Mouse (Mus musculus) hindbrain, embryonic 14.5 days (tissue): ENCODE results near the gene Ankrd22. TPM values are rescaled to one million over a fixed set of nuclear protein-coding genes. Genes with fewer than 3 reads are reported as not detected.
A peak's percentile ranks its signal among the peaks of the same experiment; 100 is the strongest.

Source experiments
- ATAC-seq: fragments of 200-750 bp; cut with Nextera tagmentation; 2 replicates; pipeline ENCODE4 v1.8.0; 2017; ENCODE audit warnings: moderate number of reproducible peaks, mild to moderate bottlenecking, moderate TSS enrichment, moderate library complexity; ENCODE audit not compliant: low FRiP score
- DNase-seq: peaks from one replicate; pipeline ENCODE4 v3.0.0-alpha.2; 2015; ENCODE audit warnings: low spot score
- H3K27ac ChIP-seq: fragments of 300-500 bp; sonication (generic); 2 replicates; pipeline ENCODE4 v1.5.1; 2014; ENCODE audit warnings: mild to moderate bottlenecking, moderate library complexity
- H3K27me3 ChIP-seq: fragments of 300-500 bp; sonication (generic); 2 replicates; pipeline ENCODE4 v1.6.1; 2014; ENCODE audit warnings: mild to moderate bottlenecking, low read length, mixed read lengths; ENCODE audit not compliant: control insufficient read depth, insufficient read depth
- H3K36me3 ChIP-seq: fragments of 300-500 bp; sonication (generic); replicated peaks from 2 replicates; pipeline ENCODE4 v1.6.1; 2014; ENCODE audit not compliant: control insufficient read depth, insufficient read depth
- H3K4me1 ChIP-seq: fragments of 300-500 bp; sonication (generic); replicated peaks from 2 replicates; pipeline ENCODE4 v1.6.1; 2014; ENCODE audit warnings: antibody characterized with exemption, low read length, mixed read lengths; ENCODE audit not compliant: control insufficient read depth, insufficient read depth
- H3K4me2 ChIP-seq: fragments of 300-500 bp; sonication (generic); replicated peaks from 2 replicates; pipeline ENCODE4 v1.6.1; 2014; ENCODE audit warnings: mild to moderate bottlenecking, moderate library complexity
- H3K4me3 ChIP-seq: fragments of 300-500 bp; sonication (generic); replicated peaks from 2 replicates; pipeline ENCODE4 v1.5.1; 2014; ENCODE audit warnings: mild to moderate bottlenecking, low read length
- H3K9ac ChIP-seq: fragments of 300-500 bp; sonication (generic); 2 replicates; pipeline ENCODE4 v1.6.1; 2014
- H3K9me3 ChIP-seq: fragments of 300-500 bp; sonication (generic); 2 replicates; pipeline ENCODE4 v1.6.1; 2016; ENCODE audit warnings: low read length; ENCODE audit not compliant: control insufficient read depth
- WGBS: fragments of 180-500 bp; shearing (Covaris S2); extraction: QIAGEN DNeasy Blood & Tissue Kit; methylation state at CpG from one replicate; pipeline ENCODE4 v1.1.7; 2014; 5-methylcytosine and 5-hydroxymethylcytosine counted together
- polyA plus RNA-seq: library from polyadenylated mRNA; unstranded; fragments of >200 nt; fragmentation: Nextera tagmentation; extraction: Ambion mirVana; gene quantifications from 2 replicates; pipeline ENCODE4 v1.2.1, GENCODE M21; 2014

Ankrd22 gene
- polyA plus RNA-seq, 1 experiment from 2014 or later = not detected

DNA sequence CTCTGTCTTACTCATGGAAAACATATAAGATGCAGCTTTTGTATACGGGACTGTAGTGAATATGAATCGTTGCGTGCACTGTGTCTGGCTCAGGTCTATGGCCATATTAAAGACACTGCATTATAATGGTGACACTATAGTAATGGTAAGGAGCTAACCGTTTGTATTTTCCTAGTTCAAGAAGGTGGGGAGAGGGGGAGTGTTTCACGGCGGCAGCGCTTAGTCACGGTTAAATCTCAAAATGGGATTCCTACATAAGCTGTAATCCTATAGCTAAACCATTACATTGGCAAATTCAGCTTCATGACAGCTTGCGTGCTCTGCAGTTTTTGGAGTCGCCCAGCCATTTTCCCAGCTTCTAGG lies 25.8 kb upstream of the Ankrd22 start:
- 21% methylated on average over 10 of the region's 10 CpGs for WGBS
- ATAC-seq (peak; percentile 40), DNase-seq (peak; percentile 31)
- H3K27me3 ChIP-seq = peaks cover 6% of the 10 kb centered on the region; the same call in 1 of the 2 replicates
- H3K36me3 ChIP-seq = no peaks in the 10 kb centered on the region
- peaks cover 10% of the 10 kb centered on the region; the same call in 1 of the 2 replicates for H3K4me1 ChIP-seq
- H3K9me3 ChIP-seq = no peaks in the 10 kb centered on the region
- peak overlapping the region; percentile 60 for H3K4me3 ChIP-seq
- H3K9ac ChIP-seq = peak overlapping the region; percentile 78
- H3K4me2 ChIP-seq = peak overlapping the region; percentile 86
- no peak overlapping the region for H3K27ac ChIP-seq

DNA sequence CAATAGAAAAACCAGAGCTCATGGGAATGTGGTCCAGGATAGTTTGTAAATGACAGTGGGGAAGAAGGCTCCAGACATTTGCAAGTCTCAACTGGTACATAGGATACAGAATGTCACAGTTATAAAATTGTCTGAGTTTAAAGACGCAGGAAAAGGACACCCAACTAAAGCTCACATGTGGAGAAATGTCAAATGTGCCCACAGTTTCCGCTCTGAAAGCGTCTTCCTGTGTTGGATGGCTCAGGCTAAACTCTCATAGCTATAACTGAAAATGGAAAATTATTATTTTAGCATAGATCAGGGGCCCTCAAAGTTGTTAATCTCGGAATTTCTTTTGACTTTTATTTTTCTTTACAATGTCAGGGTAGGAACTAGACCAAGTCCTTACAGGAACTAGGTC lies 21.0 kb upstream of the Ankrd22 start:
- WGBS = 86% methylated on average over 4 of the region's 4 CpGs

DNA sequence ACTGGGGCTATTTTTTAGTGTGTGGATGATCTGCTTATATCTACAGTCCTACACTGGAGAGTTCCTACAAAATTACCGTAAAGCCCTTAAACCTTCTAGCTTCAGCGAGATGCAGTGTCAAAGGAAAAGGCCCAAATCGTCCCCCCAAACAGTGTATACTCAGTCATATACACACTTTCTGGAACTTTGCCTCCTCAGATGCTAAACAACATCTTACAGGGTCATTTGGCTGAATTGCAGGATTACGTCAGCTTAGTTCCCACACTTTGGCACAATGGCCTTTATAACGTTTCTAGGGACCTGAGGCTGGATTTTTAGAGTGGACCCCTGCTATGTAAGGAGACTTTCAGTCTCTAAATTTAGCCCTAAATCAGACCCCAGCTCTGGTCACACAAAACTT lies 16.6 kb upstream of the Ankrd22 start:
- ATAC-seq = no peak
- no peak overlapping the region for H3K27ac ChIP-seq
- no peak overlapping the region for H3K9ac ChIP-seq
- 74% methylated on average over 5 of the region's 5 CpGs for WGBS
- H3K36me3 ChIP-seq = no peaks in the 10 kb centered on the region
- H3K9me3 ChIP-seq = no peaks in the 10 kb centered on the region
- DNase-seq = no peak
- H3K4me3 ChIP-seq = no peak overlapping the region
- no peak overlapping the region for H3K4me2 ChIP-seq
- no peaks in the 10 kb centered on the region for H3K27me3 ChIP-seq
- no peaks in the 10 kb centered on the region for H3K4me1 ChIP-seq

More for the DNA sequence above, 21.0 kb upstream of the Ankrd22 start:
- no peak overlapping the region for H3K4me2 ChIP-seq
- H3K36me3 ChIP-seq = no peaks in the 10 kb centered on the region
- no peak for ATAC-seq
- no peaks in the 10 kb centered on the region for H3K27me3 ChIP-seq
- no peak overlapping the region for H3K9ac ChIP-seq
- no peak for DNase-seq
- H3K4me3 ChIP-seq = no peak overlapping the region
- H3K9me3 ChIP-seq = no peaks in the 10 kb centered on the region
- no peak overlapping the region for H3K27ac ChIP-seq
- H3K4me1 ChIP-seq = no peaks in the 10 kb centered on the region

DNA sequence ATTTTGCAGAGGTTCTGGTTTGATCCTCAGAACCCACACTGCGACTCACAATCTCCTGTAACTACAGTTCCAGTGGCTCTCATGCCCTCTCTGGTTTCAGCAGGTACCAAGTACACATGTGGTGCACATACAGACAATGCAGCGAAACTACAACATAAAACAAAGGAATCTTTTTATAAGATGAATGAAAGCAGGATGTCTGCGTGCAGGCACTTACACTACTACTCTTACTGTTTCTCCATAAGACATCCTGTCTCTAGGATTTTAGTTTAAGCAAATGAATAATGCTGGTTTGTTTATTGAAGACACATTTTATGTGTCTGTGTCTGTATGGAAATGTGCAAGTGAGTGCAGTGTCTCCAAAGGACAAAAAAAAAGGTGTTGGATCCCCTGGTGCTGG lies 15.4 kb upstream of the Ankrd22 start:
- ATAC-seq (no peak), DNase-seq (no peak)
- H3K9me3 ChIP-seq = no peaks in the 10 kb centered on the region
- no peaks in the 10 kb centered on the region for H3K4me1 ChIP-seq
- no peaks in the 10 kb centered on the region for H3K36me3 ChIP-seq
- H3K9ac ChIP-seq = no peak overlapping the region
- no peak overlapping the region for H3K4me2 ChIP-seq
- H3K27ac ChIP-seq = no peak overlapping the region
- H3K4me3 ChIP-seq = no peak overlapping the region
- WGBS = 85% methylated on average over 3 of the region's 3 CpGs
- no peaks in the 10 kb centered on the region for H3K27me3 ChIP-seq

DNA sequence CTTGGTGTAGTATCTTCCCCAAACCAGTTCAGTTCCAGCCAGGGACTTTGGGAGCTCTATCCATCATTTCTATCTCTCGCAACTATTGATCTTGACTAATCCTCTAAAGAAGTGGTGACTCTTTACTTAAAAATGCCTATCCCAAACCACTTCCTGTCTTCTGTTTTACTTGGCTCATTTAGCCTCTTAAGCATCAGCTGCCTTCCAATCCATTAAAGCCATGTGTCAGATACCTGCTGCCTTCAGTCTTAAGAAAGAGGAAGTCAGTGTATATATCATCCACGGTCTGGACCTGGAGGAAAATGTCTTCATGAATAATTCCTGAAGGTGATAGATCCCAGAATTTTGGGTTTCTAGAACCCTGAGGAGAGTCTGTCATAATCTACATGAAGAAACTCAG lies 14.5 kb upstream of the Ankrd22 start:
- ATAC-seq = no peak
- no peaks in the 10 kb centered on the region for H3K27me3 ChIP-seq
- no peak overlapping the region for H3K4me2 ChIP-seq
- no peaks in the 10 kb centered on the region for H3K9me3 ChIP-seq
- H3K27ac ChIP-seq = no peak overlapping the region
- no peaks in the 10 kb centered on the region for H3K36me3 ChIP-seq
- no peak overlapping the region for H3K9ac ChIP-seq
- no peaks in the 10 kb centered on the region for H3K4me1 ChIP-seq
- WGBS = 89% methylated on average over 2 of the region's 2 CpGs
- no peak overlapping the region for H3K4me3 ChIP-seq
- no peak for DNase-seq

DNA sequence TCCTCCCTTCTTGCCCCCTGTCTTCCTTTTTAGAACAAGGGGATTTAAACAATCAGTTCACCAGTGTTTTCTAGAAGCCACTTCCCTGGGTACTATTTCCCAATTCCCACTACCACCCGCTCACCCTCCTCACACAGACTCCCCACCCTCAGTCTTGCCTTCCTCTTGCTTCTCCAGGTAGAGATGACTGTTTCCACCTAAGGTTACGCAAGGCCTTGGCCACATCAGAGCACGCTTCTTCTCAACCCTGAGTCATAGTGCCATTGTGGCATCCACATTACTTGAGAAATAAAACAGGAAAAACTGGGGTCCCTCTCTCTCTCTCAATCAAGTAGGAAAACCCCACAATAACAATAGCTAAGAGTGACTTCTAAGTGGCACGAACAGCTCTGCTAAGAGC lies 13.3 kb upstream of the Ankrd22 start:
- H3K27me3 ChIP-seq = no peaks in the 10 kb centered on the region
- H3K4me1 ChIP-seq = no peaks in the 10 kb centered on the region
- H3K9me3 ChIP-seq = no peaks in the 10 kb centered on the region
- H3K36me3 ChIP-seq = no peaks in the 10 kb centered on the region
- DNase-seq (no peak), ATAC-seq (no peak)
- no peak overlapping the region for H3K4me3 ChIP-seq
- H3K4me2 ChIP-seq = no peak overlapping the region
- H3K27ac ChIP-seq = no peak overlapping the region
- H3K9ac ChIP-seq = no peak overlapping the region
- 94% methylated on average over 4 of the region's 4 CpGs for WGBS

DNA sequence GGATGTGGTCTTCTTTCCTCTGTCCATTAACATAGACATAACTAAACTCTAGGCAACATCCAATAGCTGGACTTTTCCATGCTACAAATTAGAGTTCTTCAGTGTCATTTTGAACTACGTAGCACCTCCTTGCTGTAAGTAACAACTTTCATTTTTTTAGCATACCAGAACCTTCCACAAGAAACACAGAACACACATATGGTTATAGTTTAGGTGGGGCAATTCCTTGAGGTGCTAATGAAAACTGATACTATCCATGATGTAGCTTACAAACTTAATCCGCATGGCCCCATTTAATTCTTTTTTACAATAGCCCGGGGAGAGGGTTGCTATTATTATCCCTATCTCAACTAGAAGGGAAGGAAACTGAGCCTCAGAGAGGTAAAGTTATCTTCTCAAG lies 8.2 kb upstream of the Ankrd22 start:
- 87% methylated on average over 3 of the region's 3 CpGs for WGBS
- no peak overlapping the region for H3K4me2 ChIP-seq
- H3K27me3 ChIP-seq = no peaks in the 10 kb centered on the region
- no peaks in the 10 kb centered on the region for H3K4me1 ChIP-seq
- H3K9me3 ChIP-seq = no peaks in the 10 kb centered on the region
- ATAC-seq (no peak), DNase-seq (no peak)
- H3K36me3 ChIP-seq = no peaks in the 10 kb centered on the region
- no peak overlapping the region for H3K27ac ChIP-seq
- H3K9ac ChIP-seq = no peak overlapping the region
- H3K4me3 ChIP-seq = no peak overlapping the region

DNA sequence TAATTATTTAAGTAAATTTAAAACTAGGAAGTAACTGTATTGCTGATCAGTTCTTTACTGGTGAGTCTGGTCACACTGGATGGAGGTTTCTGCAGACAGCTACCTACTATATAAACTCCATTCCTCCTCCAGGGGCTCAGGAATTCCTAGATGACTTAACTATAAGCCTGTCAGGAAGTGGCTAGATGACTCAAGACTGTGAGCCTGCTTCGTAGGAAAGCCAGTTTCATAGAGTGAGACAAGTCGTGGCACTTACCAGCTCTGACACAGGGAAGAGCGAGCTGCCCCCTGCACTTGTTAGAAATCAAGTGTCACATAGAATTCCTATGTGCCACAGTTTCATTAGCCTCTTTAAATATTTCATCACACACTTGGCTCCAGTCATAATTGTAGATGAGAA lies 5.3 kb upstream of the Ankrd22 start:
- Histone ChIP-seq H3K4me1 (no peaks in the 10 kb centered on the region), H3K27ac (no peak overlapping the region), H3K9ac (no peak overlapping the region), H3K4me3 (no peak overlapping the region), H3K36me3 (no peaks in the 10 kb centered on the region), H3K27me3 (no peaks in the 10 kb centered on the region), H3K9me3 (no peaks in the 10 kb centered on the region), H3K4me2 (no peak overlapping the region)
- ATAC-seq (no peak), DNase-seq (no peak)
- 73% methylated on average over 3 of the region's 3 CpGs for WGBS

DNA sequence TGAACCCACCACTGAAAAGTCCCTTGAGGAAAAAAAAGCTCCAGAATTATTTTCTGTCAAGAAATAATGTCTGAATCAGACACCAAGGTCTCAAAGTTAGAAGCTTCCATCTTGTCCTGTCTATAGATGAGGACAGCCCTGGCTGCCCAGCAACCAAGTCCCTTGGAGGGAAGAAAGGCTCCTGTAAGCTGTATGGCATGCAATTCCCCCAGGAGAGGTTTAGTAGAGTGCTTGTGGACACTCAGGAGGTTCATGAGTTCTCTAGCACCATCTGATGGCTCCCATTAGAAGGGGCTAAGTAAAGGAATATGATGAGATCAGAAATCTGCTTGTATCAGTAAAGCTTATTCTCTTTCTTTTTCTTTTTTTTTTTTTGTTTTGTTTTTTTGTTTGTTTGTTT lies 3.3 kb upstream of the Ankrd22 start:
- no peak for DNase-seq
- Histone ChIP-seq H3K4me1 (no peaks in the 10 kb centered on the region), H3K27ac (no peak overlapping the region), H3K4me3 (no peak overlapping the region), H3K27me3 (no peaks in the 10 kb centered on the region), H3K9ac (no peak overlapping the region), H3K36me3 (no peaks in the 10 kb centered on the region), H3K9me3 (no peaks in the 10 kb centered on the region), H3K4me2 (no peak overlapping the region)
- ATAC-seq = no peak

DNA sequence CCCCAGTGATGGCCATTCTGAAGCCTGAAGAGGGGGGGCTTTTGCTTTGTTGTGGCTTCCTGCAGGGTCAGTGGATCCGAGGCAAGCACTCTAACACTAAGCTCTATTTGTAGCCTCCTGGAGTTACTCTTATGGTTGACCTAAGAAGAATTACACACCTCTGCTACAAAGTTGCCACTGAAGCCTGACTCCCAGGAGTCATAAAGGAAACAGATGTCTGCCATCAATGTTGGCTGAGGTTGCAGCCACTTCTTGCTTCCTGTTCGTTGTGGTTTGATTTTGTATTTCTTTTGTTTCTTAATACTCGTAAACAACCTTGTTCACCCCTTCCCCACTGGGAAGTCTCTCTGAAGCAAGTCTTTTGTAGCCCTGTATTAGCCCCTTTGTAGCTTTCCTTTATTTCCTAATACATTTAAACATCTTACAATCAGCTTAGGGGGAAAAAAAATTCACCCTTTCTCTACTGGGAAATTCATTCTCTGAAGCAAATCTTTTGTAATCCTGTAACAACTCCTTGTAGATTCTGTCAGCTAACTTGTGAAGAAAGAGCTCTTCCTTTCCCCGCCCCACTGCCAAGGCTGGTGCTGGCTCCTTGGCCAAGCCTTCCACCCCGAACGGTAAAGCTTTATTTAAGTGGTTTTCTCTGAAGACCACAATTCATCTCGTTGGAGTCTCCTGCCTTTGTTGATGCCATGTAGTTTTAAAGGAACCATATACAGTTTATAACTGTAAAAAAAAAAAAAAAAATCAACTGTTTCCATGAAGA lies 2.2 kb upstream of the Ankrd22 start:
- H3K4me3 ChIP-seq = no peak overlapping the region
- WGBS = 49% methylated on average over 7 of the region's 7 CpGs
- no peak overlapping the region for H3K27ac ChIP-seq
- DNase-seq (no peak), ATAC-seq (no peak)
- no peaks in the 10 kb centered on the region for H3K4me1 ChIP-seq
- H3K4me2 ChIP-seq = no peak overlapping the region
- H3K36me3 ChIP-seq = no peaks in the 10 kb centered on the region
- no peaks in the 10 kb centered on the region for H3K27me3 ChIP-seq
- no peaks in the 10 kb centered on the region for H3K9me3 ChIP-seq
- H3K9ac ChIP-seq = no peak overlapping the region
